Mouse (Mus musculus) CD8-positive naive resting alpha-beta T cell, adult 2 months (primary cell): ENCODE results near the gene Snapc5.
"Not testable (repeated sequence)": the region's sequence is repeated elsewhere in the genome, so short reads cannot be mapped to it uniquely, and the experiment has no call there.

Experiments used
- DNase-seq, 2 experiments: peaks; one replicate each; pipeline ENCODE4 v3.0.0; 2022; ENCODE audit warnings: low read depth in 2 of 2, low spot score in 2 of 2

The Snapc5 gene

GRCm38 (mm10) chr9:64178974-64179646 is at the start of gene Snapc5:
Snapc5 (plus strand) TSS chr9:64179274.
- DNase-seq, result peak; percentile 86 to 87

- DNase-seq, result no peak
Observed at GRCm38 (mm10) chr9:64131623-64132022, 47.5 kb upstream of the Snapc5 start.

DNA sequence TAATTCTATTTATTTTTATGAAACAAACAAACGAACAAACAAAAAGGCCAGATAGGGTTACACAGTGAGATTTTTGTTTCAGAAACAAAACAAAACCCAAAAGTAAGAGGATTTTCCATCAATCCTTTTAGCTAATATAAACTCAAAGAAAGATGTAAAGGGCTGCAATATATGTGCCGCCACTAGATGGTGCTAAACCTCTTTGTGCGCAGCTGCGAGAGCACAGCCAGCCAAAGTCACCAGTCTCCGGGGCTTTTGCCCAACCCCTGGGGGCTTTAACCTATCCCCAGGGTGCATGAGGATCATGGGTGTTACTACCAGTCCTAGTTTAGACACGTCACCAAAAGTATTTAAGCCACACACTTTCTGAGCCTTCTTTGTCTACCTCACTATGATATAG is 40.2 kb upstream of the Snapc5 start:
- DNase-seq, result peak; percentile 54 to 64

GRCm38 (mm10) chr9:64139879-64140278 is 39.2 kb upstream of the Snapc5 start:
- DNase-seq, result no peak

DNA sequence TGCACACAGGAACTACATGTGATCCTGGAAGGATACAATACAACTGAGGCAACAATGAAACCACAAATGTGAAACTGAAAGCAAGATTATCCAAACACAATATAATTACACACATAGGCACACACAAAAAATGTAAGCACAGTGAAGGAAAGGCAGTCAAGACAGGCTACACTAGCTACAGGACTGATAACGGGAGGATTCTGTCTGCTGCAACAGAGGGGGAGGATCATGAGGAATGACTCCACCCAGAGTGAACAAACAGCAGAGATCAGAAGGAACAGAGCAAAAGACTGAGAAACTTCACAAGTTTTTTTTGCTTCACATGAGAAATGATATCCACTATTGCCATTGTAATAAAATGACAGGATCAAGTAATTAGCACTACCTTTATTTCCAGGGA is 22.4 kb upstream of the Snapc5 start:
- DNase-seq, result no peak

DNA sequence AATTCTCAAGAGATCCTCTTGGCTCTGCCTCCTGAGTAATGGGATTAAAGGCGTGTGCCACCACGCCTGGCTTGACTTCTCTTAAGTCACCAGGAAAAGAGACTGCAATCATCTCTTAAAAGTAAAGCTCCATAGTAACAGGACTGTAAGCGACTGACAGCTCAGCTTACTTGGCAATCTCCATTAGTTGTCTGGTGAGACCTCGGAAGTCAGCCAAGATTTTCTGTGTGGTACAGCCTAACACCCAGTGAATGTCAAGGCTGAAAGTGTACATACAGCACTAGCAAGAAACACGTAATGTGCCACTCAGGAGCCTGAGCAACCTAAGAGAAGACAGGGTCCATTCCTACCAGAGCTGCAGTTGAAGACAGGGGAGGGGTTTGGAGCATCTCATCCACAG is 18.6 kb upstream of the Snapc5 start:
- DNase-seq, result no peak

DNA sequence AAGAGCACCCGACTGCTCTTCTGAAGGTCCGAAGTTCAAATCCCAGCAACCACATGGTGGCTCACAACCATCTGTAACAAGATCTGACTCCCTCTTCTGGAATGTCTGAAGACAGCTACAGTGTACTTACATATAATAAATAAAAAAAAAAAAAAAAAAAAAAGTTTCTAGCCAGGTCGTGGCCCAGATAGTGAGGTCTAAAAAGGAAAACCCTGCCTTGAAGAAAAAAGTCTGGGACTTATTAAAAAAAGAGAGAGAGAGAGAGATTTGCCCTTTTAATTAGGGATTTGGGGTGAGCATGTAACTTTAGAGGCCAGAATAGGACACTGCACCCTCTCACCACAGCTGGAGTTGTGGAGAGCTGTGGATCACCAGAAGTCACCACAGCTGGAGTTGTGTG is 9.1 kb upstream of the Snapc5 start:
- not testable (repeated sequence) for DNase-seq

GRCm38 (mm10) chr9:64172145-64172815 is 6.8 kb upstream of the Snapc5 start:
- DNase-seq, result no peak

GRCm38 (mm10) chr9:64172816-64173665 is 6.0 kb upstream of the Snapc5 start, which contains the start of the genes Zwilch and Rpl4:
Zwilch (minus strand) TSS chr9:64173104.
Rpl4 (plus strand) TSS chr9:64173375.
- DNase-seq, result peak; percentile 80 to 86

- DNase-seq, result no peak
Observed at GRCm38 (mm10) chr9:64173666-64174220, 5.3 kb upstream of the Snapc5 start.

DNA sequence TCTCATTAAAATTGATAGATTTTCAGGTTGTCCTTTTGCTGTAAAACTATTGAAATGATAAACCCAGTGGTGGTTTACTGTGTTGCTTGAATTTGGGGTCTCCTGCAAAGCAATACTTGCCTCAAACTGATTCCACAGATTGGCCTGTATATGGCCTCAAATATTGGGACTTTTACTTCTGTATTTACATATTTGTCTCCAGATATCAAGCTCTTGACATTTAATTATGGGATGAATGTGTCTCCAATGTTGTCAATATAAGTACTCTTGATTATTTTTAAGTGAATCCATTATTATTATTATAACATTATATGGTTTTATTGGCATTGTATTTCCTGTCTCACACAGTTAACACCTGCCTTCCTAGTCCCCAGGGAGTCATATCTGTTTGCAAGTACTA is 4.7 kb upstream of the Snapc5 start:
- DNase-seq, result no peak

DNA sequence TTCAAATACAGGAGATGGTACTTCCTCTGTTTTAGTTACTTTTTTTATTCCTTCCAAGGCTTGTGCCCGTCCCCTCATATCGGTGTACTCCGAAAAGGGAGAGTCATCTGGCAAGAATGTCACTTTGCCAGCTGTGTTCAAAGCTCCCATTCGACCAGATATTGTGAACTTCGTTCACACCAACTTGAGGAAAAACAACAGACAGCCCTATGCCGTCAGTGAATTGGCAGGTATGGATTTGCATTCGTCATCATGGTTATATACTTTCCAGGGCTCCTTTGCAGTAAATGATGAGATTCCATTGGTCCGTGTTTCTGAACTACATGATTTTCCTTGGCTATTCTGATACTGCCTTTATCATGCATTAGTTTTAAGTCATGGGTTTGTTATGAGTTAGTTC is 4.3 kb upstream of the Snapc5 start:
- no peak for DNase-seq

- DNase-seq, result no peak
Observed at GRCm38 (mm10) chr9:64175378-64175777, 3.7 kb upstream of the Snapc5 start.

DNA sequence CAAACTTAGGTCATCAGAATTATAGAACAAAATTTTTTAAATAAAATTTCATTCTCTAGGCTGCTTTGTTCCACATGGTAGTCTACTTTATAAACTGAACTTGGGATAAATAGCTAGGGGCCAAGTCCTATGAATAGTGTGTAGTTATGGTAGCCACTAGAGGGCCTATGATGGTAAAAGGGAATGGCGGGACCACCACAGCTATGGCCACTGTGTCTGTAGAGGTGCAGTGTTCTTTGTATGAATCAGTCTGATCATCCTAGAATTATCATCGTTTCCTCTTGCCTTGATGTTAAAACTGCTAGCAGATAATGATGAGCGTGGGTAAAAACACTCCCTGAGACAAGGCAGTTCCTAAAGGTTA is 482 bp upstream of the Snapc5 start:
- DNase-seq, result peak in 1 of 2 experiments; percentile 8

DNA sequence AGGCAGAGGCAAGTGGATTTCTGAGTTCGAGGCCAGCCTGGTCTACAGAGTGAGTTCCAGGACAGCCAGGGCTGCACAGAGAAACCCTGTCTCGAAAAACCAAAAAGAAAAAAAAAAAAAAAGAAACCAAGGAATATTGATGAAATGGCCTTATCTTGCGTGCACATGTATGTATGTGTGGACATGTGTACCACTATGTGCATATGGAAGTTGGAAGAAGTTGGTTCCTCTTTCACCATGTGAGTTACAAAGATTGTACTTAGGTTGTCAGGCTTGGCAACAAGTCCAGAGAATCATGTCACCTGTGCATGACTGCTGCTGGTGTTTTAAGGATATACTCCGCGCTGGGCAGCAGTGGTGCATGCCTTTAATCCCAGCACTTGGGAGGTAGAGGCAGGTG is 4.2 kb downstream of the Snapc5 start:
- DNase-seq, result not testable (repeated sequence)

GRCm38 (mm10) chr9:64184166-64184840 is 5.2 kb downstream of the Snapc5 start:
- DNase-seq, result no peak

DNA sequence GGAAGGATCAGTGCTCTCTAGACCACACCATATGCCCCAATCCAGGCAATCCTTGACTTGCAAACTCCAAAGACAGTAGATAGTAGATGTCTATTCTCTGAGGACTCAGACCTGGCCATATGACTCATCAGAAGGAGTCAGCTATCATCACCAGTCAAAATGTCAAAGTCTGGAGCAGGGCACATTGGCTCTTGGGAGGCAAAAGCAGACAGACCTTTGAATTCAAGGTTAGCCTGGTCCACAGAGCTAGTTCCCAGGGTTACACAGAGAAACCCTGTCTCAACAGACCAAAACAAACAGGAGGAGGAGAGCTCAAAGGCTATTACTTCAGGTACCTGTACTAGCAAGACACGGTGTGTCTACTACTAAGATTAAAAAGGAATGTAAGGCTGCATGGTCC is 14.8 kb downstream of the Snapc5 start:
- no peak for DNase-seq

DNA sequence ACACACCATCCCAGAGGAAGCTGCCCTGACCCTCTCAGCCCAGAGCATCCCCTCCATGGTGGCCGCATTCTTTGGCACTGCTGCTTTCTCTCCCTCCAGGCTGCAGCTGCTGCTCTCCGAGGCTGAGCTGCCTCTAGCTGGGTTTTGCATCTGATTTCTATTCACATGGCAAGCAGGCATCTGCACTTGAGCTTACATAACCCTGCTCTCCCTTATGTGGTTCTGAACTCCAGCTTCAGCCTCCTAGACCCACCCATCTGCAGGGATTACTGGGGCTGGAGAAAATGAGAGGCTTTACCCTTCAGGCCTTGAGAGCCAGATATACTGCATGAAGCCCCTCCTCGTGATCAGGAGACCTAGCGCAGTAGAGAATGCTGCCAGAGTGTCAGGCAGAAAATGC is 16.5 kb downstream of the Snapc5 start:
- DNase-seq, result no peak

DNA sequence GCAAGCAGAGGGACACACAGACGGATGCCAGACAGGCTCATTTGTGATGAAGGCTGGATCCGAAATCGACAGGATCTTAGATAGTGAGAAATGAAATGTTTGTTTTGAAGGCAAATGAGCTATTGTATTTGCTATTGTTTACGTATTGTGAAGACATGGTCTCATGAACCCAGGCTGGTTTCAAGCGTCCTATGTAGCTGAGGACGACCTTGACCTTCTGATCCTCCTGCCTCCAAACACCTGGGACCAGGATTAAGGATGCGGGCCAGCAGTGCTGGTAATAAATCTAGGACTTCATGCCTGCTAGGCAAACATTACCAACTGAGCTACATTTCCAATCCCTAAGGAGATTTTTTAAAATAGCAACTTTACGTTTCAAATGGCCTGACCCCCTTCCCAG is 18.4 kb downstream of the Snapc5 start:
- DNase-seq, result no peak

- DNase-seq, result no peak
Observed at GRCm38 (mm10) chr9:64198068-64198762, 19.1 kb downstream of the Snapc5 start.
